Mouse (Mus musculus): ENCODE measurements around the gene Adgrv1.

Adgrv1 gene

GRCm38 (mm10) chr13:81407881-81408460 is 225.0 kb downstream of the Adgrv1 start:
- DNase-seq (ENCODE audit: low read depth), result no peak

GRCm38 (mm10) chr13:81402826-81403225 is 230.1 kb downstream of the Adgrv1 start:
- DNase-seq (ENCODE audit: low read depth), result no peak

- no peak for DNase-seq (ENCODE audit: low read depth)
Measured at GRCm38 (mm10) chr13:81402191-81402590, 230.8 kb downstream of the Adgrv1 start.

DNA sequence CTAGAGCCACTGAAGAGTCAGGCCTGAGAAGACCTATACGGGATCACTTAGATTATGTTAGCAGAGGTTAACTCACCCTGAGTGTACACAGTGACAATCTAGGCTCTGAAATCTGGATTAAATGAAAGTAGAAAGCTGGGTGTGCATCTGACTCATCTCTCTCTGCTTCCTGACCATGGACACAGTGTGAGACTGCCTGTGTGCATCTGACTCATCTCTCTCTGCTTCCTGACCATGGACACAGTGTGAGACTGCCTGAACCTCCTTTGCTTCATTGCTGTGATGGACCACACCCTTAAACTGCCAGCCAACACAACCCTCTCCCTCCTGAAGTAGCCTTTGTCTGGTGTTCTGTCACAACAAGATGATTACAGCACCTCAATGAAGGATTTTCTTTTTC is 231.2 kb downstream of the Adgrv1 start:
- peak; percentile 9 for DNase-seq (ENCODE audit: low read depth)

DNA sequence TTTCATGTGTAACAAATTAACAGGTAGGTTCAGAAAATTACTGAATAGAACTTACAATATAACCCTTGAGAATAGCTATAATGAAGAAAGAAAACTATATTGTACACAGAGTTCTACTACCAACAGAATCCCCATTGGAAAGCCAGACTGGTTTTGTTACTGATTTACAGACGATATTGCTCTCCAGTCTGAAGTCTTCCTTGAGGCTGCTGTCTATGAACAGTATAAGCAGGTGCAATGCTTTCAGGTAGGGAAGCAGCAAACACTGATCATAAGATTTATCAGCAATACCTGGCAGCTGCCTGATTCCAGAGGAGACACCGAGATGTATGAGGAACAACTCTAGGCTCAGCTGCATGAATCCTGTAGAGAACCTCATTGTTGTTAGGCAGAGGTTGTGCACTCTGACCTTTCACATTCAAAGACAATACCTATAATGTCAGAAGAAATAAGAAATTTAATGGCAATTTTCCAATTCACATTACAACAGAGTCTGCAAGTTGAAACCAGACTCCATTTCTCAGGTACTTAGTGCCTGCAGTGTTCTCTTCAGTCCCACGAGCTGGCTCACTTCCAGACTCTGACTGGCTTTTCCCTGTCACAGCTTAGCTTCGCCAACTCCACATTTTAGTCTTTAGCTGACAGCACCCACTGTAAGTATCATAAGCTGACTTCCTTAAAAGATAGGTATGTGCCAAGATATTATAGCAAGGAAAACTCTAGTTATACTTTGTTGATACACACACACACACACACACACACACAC is 247.2 kb downstream of the Adgrv1 start:
- DNase-seq (ENCODE audit: low read depth), result no peak

DNA sequence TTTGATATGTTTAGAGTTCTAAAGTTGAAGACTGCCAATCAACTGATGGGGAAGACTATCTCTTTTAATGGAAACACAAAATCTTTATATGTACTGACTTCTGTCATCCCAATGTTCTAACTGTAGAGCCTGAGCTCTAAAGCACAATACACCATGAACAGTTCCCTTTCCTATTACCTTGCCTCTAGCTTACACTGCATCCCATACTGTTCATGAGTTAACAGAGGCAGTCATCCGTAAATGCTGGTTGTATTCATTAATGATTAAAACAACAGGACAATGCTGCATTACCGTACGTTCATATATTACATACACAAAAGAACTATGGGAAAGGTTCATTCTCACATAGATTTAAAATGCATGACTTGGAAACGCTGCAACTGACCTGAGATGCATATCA is 251.1 kb downstream of the Adgrv1 start:
- DNase-seq (ENCODE audit: low read depth), result no peak

GRCm38 (mm10) chr13:81370801-81371456 is 262.0 kb downstream of the Adgrv1 start:
- no peak for DNase-seq (ENCODE audit: low read depth)

DNA sequence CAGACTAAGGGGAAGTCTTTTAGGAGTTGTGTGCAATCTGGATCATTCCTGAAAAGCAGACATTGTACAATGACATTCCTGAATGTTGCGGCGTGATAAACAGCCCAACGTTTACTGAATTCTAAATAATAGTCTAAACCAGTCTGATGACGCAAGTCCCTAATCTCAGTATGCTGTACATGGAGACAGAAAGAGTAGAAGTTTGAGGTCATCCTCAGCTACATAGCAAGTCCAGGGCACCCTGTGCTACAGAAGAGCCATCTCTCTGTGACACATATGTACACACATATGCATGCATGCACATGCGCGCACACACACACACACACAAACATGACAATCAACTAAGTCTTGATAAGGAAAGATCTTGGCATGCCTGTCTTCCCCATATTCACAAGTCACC is 262.8 kb downstream of the Adgrv1 start:
- DNase-seq (ENCODE audit: low read depth), result no peak

DNA sequence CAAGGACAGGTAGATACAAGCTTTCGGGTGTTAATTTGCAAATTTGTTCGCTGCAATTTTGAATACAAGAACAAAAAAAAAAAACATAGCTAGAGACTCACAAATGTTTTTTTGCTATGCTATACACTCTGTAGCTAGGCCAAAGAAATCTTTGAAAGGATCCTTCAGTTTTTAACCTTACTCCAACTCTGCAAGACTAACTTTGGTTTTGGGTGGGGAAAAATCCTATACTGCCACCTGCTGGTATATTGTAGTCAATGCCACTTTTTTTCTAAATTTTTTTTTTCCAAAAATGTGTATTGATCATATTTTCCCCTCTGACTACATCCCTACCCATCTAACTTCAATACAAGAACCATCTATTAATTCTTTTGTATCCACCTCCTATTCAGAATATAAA is 263.4 kb downstream of the Adgrv1 start:
- DNase-seq (ENCODE audit: low read depth), result peak; percentile 56

DNA sequence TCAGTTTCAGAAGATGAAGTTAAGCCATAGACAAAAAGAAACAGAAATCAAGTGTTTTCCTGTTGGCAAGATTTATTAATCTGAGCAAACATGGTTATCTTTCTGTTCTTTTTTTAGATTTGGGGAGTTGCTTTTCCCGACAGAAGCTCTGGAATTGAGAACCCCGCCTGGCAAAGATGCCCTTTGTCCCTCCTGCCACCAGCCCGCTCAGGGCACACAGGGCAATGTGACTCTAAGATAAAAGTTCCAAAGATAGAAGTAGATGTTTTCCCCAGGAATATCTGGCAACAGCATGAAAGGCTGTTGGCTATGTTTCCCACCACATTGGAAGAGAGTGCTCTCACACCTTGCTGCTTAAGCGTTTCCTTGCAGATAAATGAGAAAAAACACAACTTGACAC is 264.0 kb downstream of the Adgrv1 start:
- no peak for DNase-seq (ENCODE audit: low read depth)

GRCm38 (mm10) chr13:81367681-81368376 is 265.1 kb downstream of the Adgrv1 start:
- DNase-seq (ENCODE audit: low read depth), result no peak

GRCm38 (mm10) chr13:81360338-81360737 is 272.6 kb downstream of the Adgrv1 start:
- no peak for DNase-seq (ENCODE audit: low read depth)

GRCm38 (mm10) chr13:81358766-81359165 is 274.2 kb downstream of the Adgrv1 start:
- DNase-seq (ENCODE audit: low read depth), result no peak

DNA sequence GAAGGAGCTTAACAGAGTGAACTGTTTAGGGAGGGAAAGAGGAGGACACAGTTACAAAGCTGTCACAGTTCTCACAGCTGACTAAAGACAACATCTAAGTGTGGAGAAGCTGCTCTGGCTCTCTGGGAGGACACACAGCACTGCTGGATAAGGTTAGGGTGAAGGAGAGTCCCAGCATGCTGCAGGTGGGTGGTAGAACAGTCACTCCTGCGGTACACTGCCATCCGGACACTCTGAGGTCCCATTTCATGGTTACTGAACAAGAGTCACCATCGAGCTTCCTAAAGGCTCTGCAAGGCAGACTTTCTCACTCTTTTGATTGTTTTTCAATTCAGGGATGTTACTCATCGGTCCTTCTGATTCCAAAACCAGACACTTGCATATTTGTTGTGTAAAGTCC is 274.6 kb downstream of the Adgrv1 start:
- no peak for DNase-seq (ENCODE audit: low read depth)

DNA sequence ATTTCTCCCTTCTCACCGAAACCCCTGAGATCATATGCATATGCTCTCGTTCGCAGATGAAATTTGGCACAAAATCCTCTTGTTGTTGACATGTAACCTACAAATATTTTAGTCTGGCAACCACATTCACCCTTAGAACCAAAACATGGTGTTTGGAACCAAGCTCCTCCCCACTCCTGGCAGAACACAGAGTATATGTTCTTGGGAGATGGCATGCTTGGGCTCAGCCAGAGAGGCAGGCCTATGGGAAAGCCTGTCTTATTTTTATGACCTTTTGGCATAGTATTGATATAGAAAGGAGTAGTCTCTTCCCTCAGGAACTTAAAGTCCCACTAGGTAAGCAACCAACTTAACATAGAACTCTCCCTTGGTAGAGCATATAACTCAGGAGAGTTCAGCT is 275.7 kb downstream of the Adgrv1 start:
- no peak for DNase-seq (ENCODE audit: low read depth)

GRCm38 (mm10) chr13:81354587-81354986 is 278.4 kb downstream of the Adgrv1 start:
- no peak for DNase-seq (ENCODE audit: low read depth)

DNA sequence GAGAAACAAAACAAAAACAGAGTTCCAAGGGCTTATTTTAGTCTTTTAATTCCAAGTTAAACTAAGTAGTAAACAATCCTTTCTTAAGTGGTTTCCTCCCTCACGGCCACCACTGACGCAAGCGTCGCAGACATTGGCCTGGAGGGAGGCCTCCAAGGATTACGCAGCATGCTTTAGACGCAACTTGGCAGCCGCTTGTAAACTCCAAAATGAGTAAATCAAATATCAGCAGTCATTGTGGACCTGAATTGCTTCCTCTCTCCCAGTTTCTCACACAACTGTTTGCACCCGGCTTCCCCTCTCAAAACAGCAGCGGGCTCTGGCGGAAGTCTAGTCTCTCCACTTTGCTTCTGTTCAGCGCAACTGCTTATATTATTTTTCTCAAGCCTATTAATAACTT is 280.7 kb downstream of the Adgrv1 start:
- DNase-seq (ENCODE audit: low read depth), result peak; percentile 10

DNA sequence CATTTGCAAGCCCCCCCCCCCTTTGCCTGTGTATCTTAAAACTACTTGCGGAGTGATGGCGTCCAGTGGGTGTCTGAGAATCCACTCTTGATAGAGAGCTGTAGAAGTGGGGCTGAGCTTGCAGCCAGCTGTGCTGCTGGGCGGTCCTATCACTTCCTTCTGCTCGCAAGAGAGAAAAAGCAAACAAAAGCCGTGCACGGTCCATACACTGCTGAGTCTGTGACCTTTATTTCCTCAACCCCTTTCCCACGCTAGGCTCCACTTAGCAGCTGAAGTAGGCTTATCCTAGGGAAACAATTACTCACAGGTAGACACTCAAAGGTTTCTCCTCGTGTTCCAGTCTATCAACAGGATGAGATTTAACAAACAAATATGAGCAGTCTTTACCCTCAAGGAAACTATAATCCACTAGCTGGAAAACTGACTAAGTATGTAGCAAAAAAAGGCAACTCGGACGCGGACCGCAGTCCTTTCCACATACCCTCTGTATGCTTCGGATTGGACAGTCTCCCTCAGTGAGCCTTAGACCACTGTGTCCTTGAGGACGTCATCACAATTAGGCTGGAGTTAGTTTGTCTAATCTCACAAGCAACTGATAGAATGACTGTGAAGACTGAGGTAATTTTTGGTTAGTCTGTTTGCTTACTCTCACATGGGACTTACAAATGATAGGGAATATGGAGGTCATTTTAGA is 281.3 kb downstream of the Adgrv1 start:
- DNase-seq (ENCODE audit: low read depth), result peak; percentile 21

GRCm38 (mm10) chr13:81347261-81347980 is 285.5 kb downstream of the Adgrv1 start:
- peak; percentile 35 for DNase-seq (ENCODE audit: low read depth)

- DNase-seq (ENCODE audit: low read depth), result no peak
Measured at GRCm38 (mm10) chr13:81342987-81343596, 289.9 kb downstream of the Adgrv1 start.

- no peak for DNase-seq (ENCODE audit: low read depth)
Measured at GRCm38 (mm10) chr13:81335241-81335640, 297.7 kb downstream of the Adgrv1 start.
